Mouse (Mus musculus) embryonic fibroblast, embryonic 13.5 days (primary cell): Measurements from ENCODE around the gene Ttc39b.

Experiments
- CTCF ChIP-seq: IDR thresholded peaks from 2 replicates; pipeline ENCODE4 v1.5.1; 2011; ENCODE audit warnings: mild to moderate bottlenecking, control low read depth, low read length, moderate library complexity, borderline replicate concordance; ENCODE audit not compliant: insufficient read depth
- POLR2A ChIP-seq: IDR thresholded peaks from 2 replicates; pipeline ENCODE4 v1.6.1; 2011; ENCODE audit warnings: low read depth, mild to moderate bottlenecking, control low read depth, low read length, moderate library complexity

- TF ChIP-seq CTCF (no peak), POLR2A (no peak)
These were observed 59.2 kb downstream of the Ttc39b start for GRCm38 (mm10) chr4:83264832-83265231.
